Mouse (Mus musculus) midbrain, embryonic 12.5 days (tissue): Measurements from ENCODE around the gene Hps4. TPM values are rescaled to one million over a fixed set of nuclear protein-coding genes. Genes with fewer than 3 reads are reported as not detected.
"Not testable (repeated sequence)": the region's sequence is repeated elsewhere in the genome, so short reads cannot be mapped to it uniquely, and the experiment has no call there.

Source experiments
- ATAC-seq: fragments of 200-750 bp; cut with Nextera tagmentation; 2 replicates; pipeline ENCODE4 v1.8.0; 2017; ENCODE audit warnings: low read depth, moderate TSS enrichment, moderate library complexity; ENCODE audit not compliant: low FRiP score
- H3K27ac ChIP-seq: fragments of 300-500 bp; sonication (generic); replicated peaks from 2 replicates; pipeline ENCODE4 v1.5.1; 2016; ENCODE audit warnings: mild to moderate bottlenecking
- H3K27me3 ChIP-seq: fragments of 300-500 bp; sonication (generic); 2 replicates; pipeline ENCODE4 v1.6.1; 2016; ENCODE audit warnings: mild to moderate bottlenecking
- H3K36me3 ChIP-seq: fragments of 300-500 bp; sonication (generic); 2 replicates; pipeline ENCODE4 v1.6.1; 2016
- H3K4me1 ChIP-seq: fragments of 300-500 bp; sonication (generic); 2 replicates; pipeline ENCODE4 v1.6.1; 2016
- H3K4me2 ChIP-seq: fragments of 300-500 bp; sonication (generic); replicated peaks from 2 replicates; pipeline ENCODE4 v1.6.1; 2016; ENCODE audit warnings: mild to moderate bottlenecking, moderate library complexity
- H3K4me3 ChIP-seq: fragments of 300-500 bp; sonication (generic); 2 replicates; pipeline ENCODE4 v1.5.1; 2016; ENCODE audit warnings: mild to moderate bottlenecking
- H3K9ac ChIP-seq: fragments of 300-500 bp; sonication (generic); replicated peaks from 2 replicates; pipeline ENCODE4 v1.6.1; 2016; ENCODE audit warnings: mild to moderate bottlenecking, moderate library complexity
- H3K9me3 ChIP-seq: fragments of 300-500 bp; sonication (generic); 2 replicates; pipeline ENCODE4 v1.6.1; 2016; ENCODE audit warnings: mild to moderate bottlenecking
- WGBS: fragments of 180-500 bp; shearing (Covaris S2); methylation state at CpG from one replicate; pipeline ENCODE4 v1.1.7; 2016; 5-methylcytosine and 5-hydroxymethylcytosine counted together
- polyA plus RNA-seq: library from polyadenylated mRNA; unstranded; fragments of >200 nt; fragmentation: Nextera tagmentation; extraction: Ambion mirVana; gene quantifications from 2 replicates; pipeline ENCODE4 v1.2.1, GENCODE M21; 2016

The Hps4 gene
- polyA plus RNA-seq, 1 experiment from 2014 or later, result 38.4 TPM

GRCm38 (mm10) chr5:112412781-112413180, 69.9 kb downstream of the Hps4 start:
- ATAC-seq, H3K9ac ChIP-seq, H3K9me3 ChIP-seq, H3K4me2 ChIP-seq, H3K36me3 ChIP-seq, H3K4me3 ChIP-seq: not testable (repeated sequence)
- H3K27ac ChIP-seq, result peak overlapping the region; percentile 73
- peaks cover 43% of the 10 kb centered on the region for H3K4me1 ChIP-seq
- WGBS, result 94% methylated on average over 4 of the region's 4 CpGs
- H3K27me3 ChIP-seq, result peaks cover 14% of the 10 kb centered on the region; the same call in 1 of the 2 replicates

DNA sequence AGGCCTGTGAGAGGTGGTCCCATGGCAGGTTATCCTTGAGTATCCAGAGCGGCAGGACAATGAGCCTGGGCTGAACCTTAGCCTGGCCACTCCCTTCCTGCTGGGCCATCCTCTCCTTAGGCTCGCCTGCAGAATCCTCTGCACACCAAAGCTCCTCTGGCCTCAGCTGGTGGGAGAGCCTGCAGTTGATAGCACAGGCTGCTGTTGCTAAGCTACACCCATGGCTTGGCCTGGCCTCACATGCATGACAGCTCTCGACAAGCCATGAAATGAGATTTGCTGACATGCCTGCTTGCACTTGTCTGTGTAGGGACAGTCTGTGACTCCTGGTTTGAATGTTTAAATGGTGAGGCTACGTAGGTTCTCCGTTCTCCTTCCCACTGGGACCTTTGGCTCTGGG, 73.8 kb downstream of the Hps4 start:
- no peaks in the 10 kb centered on the region for H3K9me3 ChIP-seq
- WGBS, result 21% methylated on average over 5 of the region's 5 CpGs
- H3K27me3 ChIP-seq, result peaks cover 40% of the 10 kb centered on the region
- H3K36me3 ChIP-seq, result no peaks in the 10 kb centered on the region
- 0 out of 2 replicates have a peak overlapping the region, but pooled peaks have one; percentile 4 for H3K4me2 ChIP-seq
- ATAC-seq, result peak; percentile 84
- H3K4me3 ChIP-seq, result no peak overlapping the region
- peaks cover 25% of the 10 kb centered on the region for H3K4me1 ChIP-seq
- H3K27ac ChIP-seq, result peak overlapping the region; percentile 77
- no peak overlapping the region for H3K9ac ChIP-seq

DNA sequence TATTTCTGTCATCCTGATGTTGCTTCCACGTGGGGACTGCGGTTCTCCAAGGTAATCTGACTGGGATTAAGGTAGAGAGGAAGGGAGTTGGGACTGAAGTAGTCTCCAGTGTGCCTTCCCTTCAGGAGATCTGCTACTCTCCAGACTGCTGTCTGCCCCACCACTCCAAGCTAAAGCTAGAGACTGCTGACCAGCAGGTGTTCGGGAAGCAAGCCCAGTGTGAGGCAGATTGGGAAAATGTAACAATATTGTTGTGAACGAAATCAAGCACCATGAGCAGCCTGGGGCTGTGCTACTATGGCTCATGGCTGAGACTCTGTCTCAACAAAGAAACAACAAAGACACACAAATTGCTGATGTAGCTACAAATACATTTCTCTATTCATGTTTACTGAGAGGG, 75.1 kb downstream of the Hps4 start:
- H3K27ac ChIP-seq, result no peak overlapping the region
- H3K36me3 ChIP-seq, result no peaks in the 10 kb centered on the region
- H3K4me1 ChIP-seq, result peaks cover 13% of the 10 kb centered on the region
- no peaks in the 10 kb centered on the region for H3K9me3 ChIP-seq
- H3K4me2 ChIP-seq, result no peak overlapping the region
- ATAC-seq, result no peak
- 50% methylated on average over 4 of the region's 4 CpGs for WGBS
- peaks cover 50% of the 10 kb centered on the region for H3K27me3 ChIP-seq
- no peak overlapping the region for H3K9ac ChIP-seq
- H3K4me3 ChIP-seq, result no peak overlapping the region

GRCm38 (mm10) chr5:112419535-112419934, 76.7 kb downstream of the Hps4 start:
- WGBS, result 32% methylated on average over 12 of the region's 12 CpGs
- Histone ChIP-seq H3K9me3 (no peaks in the 10 kb centered on the region), H3K4me2 (peak overlapping the region; percentile 19; the same call in 1 of the 2 replicates), H3K36me3 (no peaks in the 10 kb centered on the region), H3K27me3 (peaks cover 65% of the 10 kb centered on the region), H3K27ac (no peak overlapping the region), H3K4me1 (peaks cover 13% of the 10 kb centered on the region), H3K4me3 (no peak overlapping the region), H3K9ac (no peak overlapping the region)
- ATAC-seq, result no peak

- no peak overlapping the region for H3K9ac ChIP-seq
- H3K27ac ChIP-seq, result no peak overlapping the region
- no peaks in the 10 kb centered on the region for H3K9me3 ChIP-seq
- H3K27me3 ChIP-seq, result peaks cover 88% of the 10 kb centered on the region
- no peak for ATAC-seq
- H3K4me1 ChIP-seq, result peaks cover 8% of the 10 kb centered on the region
- no peak overlapping the region for H3K4me3 ChIP-seq
- H3K4me2 ChIP-seq, result no peak overlapping the region
- WGBS, result 89% methylated on average over 7 of the region's 7 CpGs
- no peaks in the 10 kb centered on the region for H3K36me3 ChIP-seq
Measured at GRCm38 (mm10) chr5:112426635-112427034, 83.8 kb downstream of the Hps4 start.

DNA sequence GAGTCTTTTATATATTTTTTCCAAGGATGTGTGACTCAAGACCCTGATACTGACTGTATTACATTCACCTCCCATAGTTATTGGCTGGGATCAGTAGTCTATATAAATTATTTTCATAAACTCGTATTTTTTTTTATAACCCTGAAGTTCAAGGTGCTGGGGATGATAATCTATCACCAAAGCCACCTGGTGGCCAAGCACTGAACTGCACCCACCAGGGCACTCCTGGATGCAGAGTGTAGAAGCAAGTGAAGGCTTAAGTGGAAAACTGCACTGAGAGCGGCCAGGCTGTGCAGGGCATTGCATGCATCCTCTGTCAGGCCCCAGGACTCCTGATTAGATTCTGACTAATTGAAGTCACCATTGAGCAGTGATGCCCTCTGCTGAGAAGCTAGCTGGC, 84.4 kb downstream of the Hps4 start:
- Histone ChIP-seq H3K36me3 (no peaks in the 10 kb centered on the region), H3K27ac (no peak overlapping the region), H3K4me2 (no peak overlapping the region), H3K9me3 (no peaks in the 10 kb centered on the region), H3K27me3 (peaks cover 88% of the 10 kb centered on the region), H3K4me1 (peaks cover 15% of the 10 kb centered on the region), H3K9ac (no peak overlapping the region), H3K4me3 (no peak overlapping the region)
- WGBS, result 47% methylated on average over 2 of the region's 2 CpGs
- no peak for ATAC-seq

Other genes starting within 250 kb of the Hps4 start
- 1.3 and 2.0 TPM in 2 replicates for gene Cryba4, start 90.6 kb upstream of the Hps4 start, polyA plus RNA-seq
- 1.3 and 1.9 TPM in 2 replicates for gene Crybb1, start 87.3 kb upstream of the Hps4 start, polyA plus RNA-seq
- gene Tpst2, start 66.4 kb upstream of the Hps4 start, polyA plus RNA-seq, result 29.4 and 31.1 TPM in 2 replicates
- gene Tfip11, start 16.7 kb upstream of the Hps4 start, polyA plus RNA-seq, result 40.2 and 40.5 TPM in 2 replicates
- gene Srrd, start within 50 bp of the Hps4 start, polyA plus RNA-seq, result 48.4 and 48.6 TPM in 2 replicates
- gene Gm6583, start 12.9 kb downstream of the Hps4 start, polyA plus RNA-seq, result 0.26 and 0.30 TPM in 2 replicates
- 58.3 and 65.7 TPM in 2 replicates for gene Asphd2, start 51.8 kb downstream of the Hps4 start, polyA plus RNA-seq
- gene Gm6588, start 106.3 kb downstream of the Hps4 start, polyA plus RNA-seq, result 0.42 and 0.58 TPM in 2 replicates
- gene Sez6l, start 234.1 kb downstream of the Hps4 start, polyA plus RNA-seq, result 16.4 and 18.7 TPM in 2 replicates